Mouse (Mus musculus) midbrain, embryonic 12.5 days (tissue): ENCODE data around the gene Gm10139. TPM values are rescaled to one million over a fixed set of nuclear protein-coding genes. Genes with fewer than 3 reads are reported as not detected.
"Not testable (repeated sequence)": the region's sequence is repeated elsewhere in the genome, so short reads cannot be mapped to it uniquely, and the experiment has no call there.

Source experiments
- ATAC-seq: fragments of 200-750 bp; cut with Nextera tagmentation; 2 replicates; pipeline ENCODE4 v1.8.0; 2017; ENCODE audit warnings: low read depth, moderate TSS enrichment, moderate library complexity; ENCODE audit not compliant: low FRiP score
- H3K27ac ChIP-seq: fragments of 300-500 bp; sonication (generic); replicated peaks from 2 replicates; pipeline ENCODE4 v1.5.1; 2016; ENCODE audit warnings: mild to moderate bottlenecking
- H3K27me3 ChIP-seq: fragments of 300-500 bp; sonication (generic); 2 replicates; pipeline ENCODE4 v1.6.1; 2016; ENCODE audit warnings: mild to moderate bottlenecking
- H3K36me3 ChIP-seq: fragments of 300-500 bp; sonication (generic); 2 replicates; pipeline ENCODE4 v1.6.1; 2016
- H3K4me1 ChIP-seq: fragments of 300-500 bp; sonication (generic); 2 replicates; pipeline ENCODE4 v1.6.1; 2016
- H3K4me2 ChIP-seq: fragments of 300-500 bp; sonication (generic); replicated peaks from 2 replicates; pipeline ENCODE4 v1.6.1; 2016; ENCODE audit warnings: mild to moderate bottlenecking, moderate library complexity
- H3K4me3 ChIP-seq: fragments of 300-500 bp; sonication (generic); 2 replicates; pipeline ENCODE4 v1.5.1; 2016; ENCODE audit warnings: mild to moderate bottlenecking
- H3K9ac ChIP-seq: fragments of 300-500 bp; sonication (generic); replicated peaks from 2 replicates; pipeline ENCODE4 v1.6.1; 2016; ENCODE audit warnings: mild to moderate bottlenecking, moderate library complexity
- H3K9me3 ChIP-seq: fragments of 300-500 bp; sonication (generic); 2 replicates; pipeline ENCODE4 v1.6.1; 2016; ENCODE audit warnings: mild to moderate bottlenecking
- WGBS: fragments of 180-500 bp; shearing (Covaris S2); methylation state at CpG from one replicate; pipeline ENCODE4 v1.1.7; 2016; 5-methylcytosine and 5-hydroxymethylcytosine counted together
- polyA plus RNA-seq: library from polyadenylated mRNA; unstranded; fragments of >200 nt; fragmentation: Nextera tagmentation; extraction: Ambion mirVana; gene quantifications from 2 replicates; pipeline ENCODE4 v1.2.1, GENCODE M21; 2016

The Gm10139 gene
- polyA plus RNA-seq, result not detected in 2 replicates

- H3K27ac ChIP-seq, H3K9me3 ChIP-seq, H3K4me3 ChIP-seq, H3K9ac ChIP-seq, H3K36me3 ChIP-seq, ATAC-seq, H3K27me3 ChIP-seq, H3K4me1 ChIP-seq, H3K4me2 ChIP-seq: not testable (repeated sequence)
- 80% methylated on average over 1 of the region's 3 CpGs for WGBS
These were observed at the start of gene Gm10139 for GRCm38 (mm10) chr13:65512378-65512777. Gene Gm10139 (plus strand): TSS chr13:65512678.

DNA sequence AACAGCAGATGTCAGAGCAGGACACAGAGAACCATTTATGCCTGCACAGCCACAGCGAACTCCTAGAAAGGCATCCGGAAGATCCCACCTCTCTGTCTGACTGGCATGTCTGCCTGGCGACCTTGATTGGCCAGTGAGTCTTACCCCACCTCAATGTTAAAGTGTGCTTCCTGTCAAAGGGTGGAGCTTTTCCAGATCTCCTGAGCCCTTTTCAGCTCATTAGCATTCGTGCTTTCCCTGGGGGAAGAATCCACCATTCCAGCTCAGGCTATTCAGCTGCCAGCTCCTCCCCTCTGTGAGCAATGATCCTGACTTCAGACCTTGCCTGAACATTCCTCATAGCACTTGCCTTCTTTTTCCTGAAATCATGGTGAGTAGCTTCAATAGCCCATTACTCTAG, 45.2 kb downstream of the Gm10139 start:
- 78% methylated on average over 4 of the region's 4 CpGs for WGBS
- ATAC-seq, result not testable (repeated sequence)

More for the DNA sequence above, 45.2 kb downstream of the Gm10139 start:
- not testable (repeated sequence) for H3K27me3 ChIP-seq, H3K4me3 ChIP-seq, H3K4me1 ChIP-seq, H3K9me3 ChIP-seq, H3K27ac ChIP-seq, H3K9ac ChIP-seq, H3K36me3 ChIP-seq, H3K4me2 ChIP-seq

Other genes with a start within 250 kb of the Gm10139 start
- gene Zfp369, start 233.9 kb upstream of the Gm10139 start, polyA plus RNA-seq, result 23.3 and 26.8 TPM in 2 replicates